Mouse (Mus musculus) gastrocnemius, postnatal 4 days (tissue): ENCODE results near the gene Gm11733. TPM values are rescaled to one million over a fixed set of nuclear protein-coding genes. Genes with fewer than 3 reads are reported as not detected.
"Not testable (repeated sequence)": the region's sequence is repeated elsewhere in the genome, so short reads cannot be mapped to it uniquely, and the experiment has no call there.

Experiments
- DNase-seq, 2 experiments: peaks; one replicate each; pipeline ENCODE4 v3.0.0; 2021 to 2022; ENCODE audit warnings: low spot score in 2 of 2, mixed read lengths in 2 of 2
- long read RNA-seq, 2 experiments: library from polyadenylated mRNA; stranded (forward); transcript quantifications; one replicate each; pipeline ENCODE4 v2.0.0; 2021
- total RNA-seq, 2 experiments: library from RNA; stranded (reverse); gene quantifications; 2 replicates each; pipeline ENCODE4 v1.2.3; 2021

Gene Gm11733
- total RNA-seq = not detected
- long read RNA-seq, experiment 1 = 0 reads
- long read RNA-seq, experiment 2 = 0 reads

- peak in 1 of 2 experiments; percentile 26 for DNase-seq
These were observed at the start of gene Gm11733 for GRCm38 (mm10) chr11:117484198-117484597. Gene Gm11733 (plus strand): TSS chr11:117484368.

GRCm38 (mm10) chr11:117436401-117437109, 47.6 kb upstream of the Gm11733 start:
- DNase-seq = no peak

GRCm38 (mm10) chr11:117437110-117437490, 47.1 kb upstream of the Gm11733 start:
- DNase-seq = no peak

- no peak for DNase-seq
These were observed 45.8 kb upstream of the Gm11733 start for GRCm38 (mm10) chr11:117438363-117438762.

GRCm38 (mm10) chr11:117440865-117441425, 43.2 kb upstream of the Gm11733 start:
- no peak for DNase-seq

- no peak for DNase-seq
These were observed 40.1 kb upstream of the Gm11733 start for GRCm38 (mm10) chr11:117444090-117444489.

- DNase-seq = no peak
These were observed 38.5 kb upstream of the Gm11733 start for GRCm38 (mm10) chr11:117445707-117446106.

- no peak for DNase-seq
These were observed 30.1 kb upstream of the Gm11733 start for GRCm38 (mm10) chr11:117454086-117454485.

- DNase-seq = no peak
These were observed 25.0 kb upstream of the Gm11733 start for GRCm38 (mm10) chr11:117459148-117459547.

- no peak for DNase-seq
These were observed 21.8 kb upstream of the Gm11733 start for GRCm38 (mm10) chr11:117462202-117462864.

GRCm38 (mm10) chr11:117463416-117463815, 20.8 kb upstream of the Gm11733 start:
- DNase-seq = not testable (repeated sequence)

GRCm38 (mm10) chr11:117466292-117466691, 17.9 kb upstream of the Gm11733 start:
- no peak for DNase-seq

- DNase-seq = no peak
These were observed 17.3 kb upstream of the Gm11733 start for GRCm38 (mm10) chr11:117466911-117467310.

GRCm38 (mm10) chr11:117468585-117469363, 15.4 kb upstream of the Gm11733 start:
- no peak for DNase-seq

- DNase-seq = no peak
These were observed 14.4 kb upstream of the Gm11733 start for GRCm38 (mm10) chr11:117469724-117470123.

- DNase-seq = no peak
These were observed 13.5 kb upstream of the Gm11733 start for GRCm38 (mm10) chr11:117470586-117471195.

GRCm38 (mm10) chr11:117471625-117472283, 12.4 kb upstream of the Gm11733 start:
- DNase-seq = no peak

GRCm38 (mm10) chr11:117472885-117473284, 11.3 kb upstream of the Gm11733 start:
- no peak for DNase-seq

- DNase-seq = no peak
These were observed 9.0 kb upstream of the Gm11733 start for GRCm38 (mm10) chr11:117475204-117475603.

- DNase-seq = no peak
These were observed 8.5 kb upstream of the Gm11733 start for GRCm38 (mm10) chr11:117475669-117476068.
